Mouse (Mus musculus) megakaryocyte, embryonic 14.5 days (primary cell): Measurements from ENCODE around the gene Rnf39.

Experiments
- FLI1 ChIP-seq: IDR thresholded peaks from 2 replicates; pipeline ENCODE4 v1.6.1; 2012; ENCODE audit warnings: low read length, inconsistent platforms, mixed read lengths
- GATA1 ChIP-seq: IDR thresholded peaks from 3 replicates; pipeline ENCODE4 v1.6.1; 2012; ENCODE audit warnings: mixed read lengths, low read length, inconsistent platforms, borderline replicate concordance

- TF ChIP-seq GATA1 (no peak), FLI1 (no peak)
These were observed 39.1 kb downstream of the Rnf39 start for GRCm38 (mm10) chr17:36981845-36982244.
